Mouse (Mus musculus): ENCODE measurements around the gene Glg1.

Glg1 gene

DNA sequence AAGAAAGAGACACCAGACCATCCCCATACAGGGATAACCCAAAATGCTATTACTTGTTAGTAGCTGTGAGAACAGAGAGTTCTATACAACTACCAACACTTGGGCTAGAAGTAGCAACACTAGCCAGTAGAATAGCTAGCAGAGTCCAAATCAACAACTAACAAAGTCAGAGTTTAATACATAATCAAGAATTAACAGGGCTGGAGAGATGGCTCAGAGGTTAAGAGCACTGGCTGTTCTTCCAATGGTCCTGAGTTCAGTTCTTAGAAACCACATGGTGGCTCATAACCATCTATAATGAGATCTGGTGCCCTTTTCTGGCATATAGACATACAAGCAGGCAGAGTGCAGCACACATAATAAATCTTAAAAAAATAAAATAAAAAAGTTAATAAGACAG lies 116.5 kb downstream of the Glg1 start:
- peak in 1 of 2 experiments; percentile 8 for DNase-seq

DNA sequence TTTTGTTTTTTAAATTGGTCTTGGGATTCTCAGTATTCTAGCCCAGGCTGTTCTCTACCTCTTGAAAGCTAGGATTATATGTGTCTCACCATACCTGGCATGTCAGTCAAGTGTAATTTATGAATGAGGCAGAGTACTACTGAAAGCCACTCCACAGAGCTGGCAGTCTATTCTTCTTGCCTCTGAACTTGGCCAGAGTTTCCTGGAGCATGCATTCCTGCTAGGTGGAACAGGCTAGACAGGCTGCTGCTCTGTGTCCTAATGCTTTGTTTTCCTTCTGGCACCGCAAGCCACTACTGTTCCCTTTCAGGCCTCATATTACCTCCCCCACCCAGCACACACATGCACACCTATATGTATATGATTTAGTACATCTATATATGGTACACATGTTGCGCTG lies 128.3 kb downstream of the Glg1 start:
- DNase-seq: no peak

DNA sequence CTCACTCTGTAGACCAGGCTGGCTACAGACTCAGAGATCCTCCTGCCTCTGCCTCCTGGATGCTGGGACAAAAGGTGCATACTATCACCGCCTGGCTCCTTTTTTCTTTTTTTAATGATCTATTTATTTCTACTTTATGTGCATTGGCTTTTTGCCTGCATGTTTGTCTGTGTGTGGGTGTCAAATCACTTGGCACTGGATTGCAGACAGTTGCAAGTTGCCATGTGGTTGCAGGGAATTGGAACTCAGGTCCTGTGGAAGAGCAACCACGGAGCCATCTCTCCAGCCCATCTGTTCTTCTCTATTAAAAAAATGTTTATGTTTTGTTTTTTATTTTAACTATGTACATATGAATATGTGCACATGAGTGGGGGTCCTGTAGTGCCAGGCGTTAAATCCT lies 139.5 kb downstream of the Glg1 start:
- no peak for DNase-seq

DNA sequence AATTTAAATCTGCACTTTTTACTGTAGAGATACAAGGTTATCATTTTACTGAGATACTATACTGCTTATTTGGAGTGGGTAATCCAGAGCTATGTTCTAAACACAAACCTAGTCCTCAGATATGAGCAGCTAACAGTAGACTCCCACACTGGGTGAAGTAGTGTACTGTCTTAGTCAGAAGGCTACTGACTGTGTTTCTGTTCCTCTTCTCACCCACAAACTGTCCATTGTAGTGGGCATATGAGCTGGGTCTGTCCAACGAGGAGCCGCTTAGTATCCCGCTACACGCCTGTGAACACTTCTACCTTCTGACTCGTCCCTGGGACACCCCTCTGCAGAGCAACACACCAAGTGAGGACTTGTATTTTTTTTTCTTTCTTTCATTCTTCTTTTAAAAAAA lies 144.1 kb downstream of the Glg1 start:
- DNase-seq: no peak
